Mouse (Mus musculus): ENCODE results near the gene Smarcb1. TPM values are rescaled to one million over a fixed set of nuclear protein-coding genes. Genes with fewer than 3 reads are reported as not detected.
"Not testable (repeated sequence)": the region's sequence is repeated elsewhere in the genome, so short reads cannot be mapped to it uniquely, and the experiment has no call there.

The Smarcb1 gene
- polyA plus RNA-seq, 1 experiment from 2014 or later: 172 TPM

- Histone ChIP-seq H3K36me3 (peaks cover 49% of the 10 kb centered on the region), H3K4me3 (replicated peaks) (no peak overlapping the region), H3K27me3 (replicated peaks) (no peaks in the 10 kb centered on the region), H3K27ac (no peak overlapping the region), H3K9me3 (no peaks in the 10 kb centered on the region), H3K9ac (no peak overlapping the region), H3K4me2 (no peak overlapping the region), H3K4me1 (0 out of 2 replicates have a peak, but pooled peaks cover 6% of the 10 kb centered on the region)
- no peak for ATAC-seq (ENCODE audit: insufficient read depth, low FRiP score, low read depth)
- 62% methylated on average over 3 of the region's 3 CpGs for WGBS
Observed at GRCm38 (mm10) chr10:75898846-75899245, 22.6 kb downstream of the Smarcb1 start.

- H3K9ac ChIP-seq: no peak overlapping the region
- ATAC-seq (ENCODE audit: insufficient read depth, low FRiP score, low read depth): no peak
- H3K9me3 ChIP-seq: no peaks in the 10 kb centered on the region
- no peak overlapping the region for H3K27ac ChIP-seq
- H3K27me3 ChIP-seq (replicated peaks): no peaks in the 10 kb centered on the region
- H3K4me2 ChIP-seq: no peak overlapping the region
- H3K4me3 ChIP-seq (replicated peaks): no peak overlapping the region
- H3K36me3 ChIP-seq: peaks cover 41% of the 10 kb centered on the region
- 72% methylated on average over 6 of the region's 6 CpGs for WGBS
- H3K4me1 ChIP-seq: peaks cover 13% of the 10 kb centered on the region
Observed at GRCm38 (mm10) chr10:75898039-75898564, 23.3 kb downstream of the Smarcb1 start.

GRCm38 (mm10) chr10:75897373-75897772 lies 24.0 kb downstream of the Smarcb1 start:
- Histone ChIP-seq H3K27ac (no peak overlapping the region), H3K9ac (no peak overlapping the region), H3K9me3 (no peaks in the 10 kb centered on the region), H3K27me3 (replicated peaks) (no peaks in the 10 kb centered on the region), H3K36me3 (peaks cover 38% of the 10 kb centered on the region), H3K4me1 (peaks cover 13% of the 10 kb centered on the region), H3K4me2 (no peak overlapping the region), H3K4me3 (replicated peaks) (no peak overlapping the region)
- ATAC-seq (ENCODE audit: insufficient read depth, low FRiP score, low read depth): no peak
- WGBS: 39% methylated on average over 6 of the region's 6 CpGs

- no peak for ATAC-seq (ENCODE audit: insufficient read depth, low FRiP score, low read depth)
- WGBS: 88% methylated on average over 1 of the region's 1 CpGs
- Histone ChIP-seq H3K36me3 (peaks cover 28% of the 10 kb centered on the region), H3K27me3 (replicated peaks) (no peaks in the 10 kb centered on the region), H3K4me2 (no peak overlapping the region), H3K27ac (no peak overlapping the region), H3K9ac (no peak overlapping the region), H3K4me3 (replicated peaks) (no peak overlapping the region), H3K9me3 (no peaks in the 10 kb centered on the region), H3K4me1 (peaks cover 13% of the 10 kb centered on the region)
Observed at GRCm38 (mm10) chr10:75896208-75896607, 25.2 kb downstream of the Smarcb1 start.

- ATAC-seq (ENCODE audit: insufficient read depth, low FRiP score, low read depth): no peak
- Histone ChIP-seq H3K9ac (no peak overlapping the region), H3K27me3 (replicated peaks) (no peaks in the 10 kb centered on the region), H3K36me3 (peaks cover 28% of the 10 kb centered on the region), H3K4me1 (peaks cover 13% of the 10 kb centered on the region), H3K4me3 (replicated peaks) (no peak overlapping the region), H3K9me3 (no peaks in the 10 kb centered on the region), H3K4me2 (no peak overlapping the region), H3K27ac (no peak overlapping the region)
- WGBS: 94% methylated on average over 5 of the region's 5 CpGs
Observed at GRCm38 (mm10) chr10:75895730-75896129, 25.7 kb downstream of the Smarcb1 start.

GRCm38 (mm10) chr10:75894601-75895000 lies 26.8 kb downstream of the Smarcb1 start:
- WGBS: 63% methylated on average over 6 of the region's 6 CpGs
- Histone ChIP-seq H3K9me3 (no peaks in the 10 kb centered on the region), H3K4me2 (0 out of 2 replicates have a peak overlapping the region, but pooled peaks have one; percentile 97), H3K36me3 (peaks cover 28% of the 10 kb centered on the region), H3K4me3 (replicated peaks) (no peak overlapping the region), H3K9ac (no peak overlapping the region), H3K27me3 (replicated peaks) (no peaks in the 10 kb centered on the region), H3K27ac (no peak overlapping the region), H3K4me1 (peaks cover 15% of the 10 kb centered on the region)
- ATAC-seq (ENCODE audit: insufficient read depth, low FRiP score, low read depth): no peak

- H3K27ac ChIP-seq: no peak within 1 kb of the TSS
- peaks cover 28% of the 10 kb centered on the region for H3K36me3 ChIP-seq
- 1% methylated on average over 51 of the region's 51 CpGs for WGBS
- peak; percentile 99 for ATAC-seq (ENCODE audit: insufficient read depth, low FRiP score, low read depth)
- peak within 1 kb of the TSS; percentile 49 for H3K4me3 ChIP-seq (replicated peaks)
- no peaks in the 10 kb centered on the region for H3K27me3 ChIP-seq (replicated peaks)
- H3K9me3 ChIP-seq: no peaks in the 10 kb centered on the region
- H3K4me1 ChIP-seq: peaks cover 18% of the 10 kb centered on the region
- peak within 1 kb of the TSS; percentile 97 for H3K4me2 ChIP-seq
- peak within 1 kb of the TSS; percentile 37 for H3K9ac ChIP-seq
Observed at GRCm38 (mm10) chr10:75893089-75893750, 28.2 kb downstream of the Smarcb1 start, which contains the start of gene Derl3. Gene Derl3, plus strand, starts transcription at chr10:75893413.

GRCm38 (mm10) chr10:75889406-75890153 lies 31.8 kb downstream of the Smarcb1 start:
- Histone ChIP-seq H3K27me3 (replicated peaks) (no peaks in the 10 kb centered on the region), H3K9ac (no peak overlapping the region), H3K36me3 (no peaks in the 10 kb centered on the region), H3K9me3 (no peaks in the 10 kb centered on the region), H3K4me1 (peaks cover 14% of the 10 kb centered on the region), H3K27ac (no peak overlapping the region), H3K4me3 (replicated peaks) (no peak overlapping the region), H3K4me2 (no peak overlapping the region)
- 38% methylated on average over 8 of the region's 8 CpGs for WGBS
- no peak for ATAC-seq (ENCODE audit: insufficient read depth, low FRiP score, low read depth)

- WGBS: 93% methylated on average over 5 of the region's 5 CpGs
- not testable (repeated sequence) for H3K27me3 ChIP-seq (replicated peaks); H3K9me3 ChIP-seq; H3K4me2 ChIP-seq; H3K36me3 ChIP-seq; H3K9ac ChIP-seq; ATAC-seq (ENCODE audit: insufficient read depth, low FRiP score, low read depth); H3K4me3 ChIP-seq (replicated peaks); H3K27ac ChIP-seq
- H3K4me1 ChIP-seq: peaks cover 11% of the 10 kb centered on the region
Observed at GRCm38 (mm10) chr10:75887504-75887903, 33.9 kb downstream of the Smarcb1 start.

GRCm38 (mm10) chr10:75884742-75885141 lies 36.7 kb downstream of the Smarcb1 start:
- no peaks in the 10 kb centered on the region for H3K9me3 ChIP-seq
- H3K27me3 ChIP-seq (replicated peaks): no peaks in the 10 kb centered on the region
- 91% methylated on average over 8 of the region's 8 CpGs for WGBS
- no peaks in the 10 kb centered on the region for H3K36me3 ChIP-seq
- no peak for ATAC-seq (ENCODE audit: insufficient read depth, low FRiP score, low read depth)
- peaks cover 17% of the 10 kb centered on the region for H3K4me1 ChIP-seq
- H3K4me2 ChIP-seq: no peak overlapping the region
- H3K27ac ChIP-seq: no peak overlapping the region
- no peak overlapping the region for H3K4me3 ChIP-seq (replicated peaks)
- H3K9ac ChIP-seq: no peak overlapping the region

GRCm38 (mm10) chr10:75883232-75883552 lies 38.2 kb downstream of the Smarcb1 start:
- ATAC-seq (ENCODE audit: insufficient read depth, low FRiP score, low read depth): peak; percentile 59; the same call in 1 of the 2 replicates
- no peak overlapping the region for H3K27ac ChIP-seq
- 0 out of 2 replicates have a peak overlapping the region, but pooled peaks have one; percentile 11 for H3K4me3 ChIP-seq (replicated peaks)
- H3K4me2 ChIP-seq: peak overlapping the region; percentile 46
- peaks cover 14% of the 10 kb centered on the region for H3K4me1 ChIP-seq
- H3K9me3 ChIP-seq: no peaks in the 10 kb centered on the region
- no peak overlapping the region for H3K9ac ChIP-seq
- WGBS: 2% methylated on average over 10 of the region's 10 CpGs
- no peaks in the 10 kb centered on the region for H3K36me3 ChIP-seq
- H3K27me3 ChIP-seq (replicated peaks): no peaks in the 10 kb centered on the region
